Mouse (Mus musculus) layer of hippocampus, adult 8-10 months (tissue): ENCODE measurements around the gene Dhrs1. TPM values are rescaled to one million over a fixed set of nuclear protein-coding genes. Genes with fewer than 3 reads are reported as not detected.

Source experiments
- DNase-seq, 2 experiments: peaks; one replicate each; pipeline ENCODE4 v3.0.0; 2022; ENCODE audit warnings: low spot score in 2 of 2
- total RNA-seq, 4 experiments: library from RNA; stranded (reverse); gene quantifications; 2 replicates each; pipeline ENCODE4 v1.2.4; 2022

Gene Dhrs1
- 100 to 1,000 TPM in 3 of 4 experiments, 10 to 100 TPM in 1; 86.6 to 148 (median 116) TPM for total RNA-seq

DNA sequence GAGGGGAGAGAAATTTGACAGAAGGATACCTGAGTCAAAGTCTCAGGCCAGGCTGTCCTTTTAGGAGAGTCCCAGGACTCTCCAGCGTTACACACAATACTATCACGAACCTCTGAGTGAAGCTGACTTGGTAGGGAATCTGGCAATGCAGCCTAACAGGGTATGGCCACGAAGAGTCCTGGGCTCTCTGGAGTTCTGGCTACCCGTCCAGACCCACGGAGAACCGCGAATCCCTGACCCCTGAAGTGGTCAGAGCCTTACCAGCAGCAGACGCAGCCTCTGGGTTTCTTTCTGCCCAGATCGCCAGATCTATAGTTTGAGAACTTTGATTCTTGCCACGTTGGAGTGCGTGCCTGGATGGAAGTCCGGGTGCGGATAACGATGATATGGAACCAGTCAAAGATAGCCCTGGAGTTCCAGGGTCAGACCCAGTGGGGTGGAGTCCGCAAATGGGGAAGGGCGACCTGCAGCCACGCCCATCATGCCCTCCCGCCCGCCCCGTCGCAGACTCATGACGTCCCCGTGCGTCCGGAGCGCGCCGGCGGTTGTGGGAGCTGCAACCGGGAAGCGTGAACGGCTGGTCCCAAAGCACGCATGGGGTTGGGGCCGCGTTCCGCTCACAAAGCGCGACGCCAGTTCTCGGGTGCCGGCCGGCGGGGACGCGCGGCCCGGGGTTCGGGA, at the start of gene Dhrs1, which contains the start of gene Nop9:
TSS of gene Dhrs1 (minus strand) at position 511 of the 681 bp plus-strand sequence.
TSS of gene Nop9 (plus strand) at position 514 of the 681 bp plus-strand sequence.
- peak; percentile 75 to 79 for DNase-seq

GRCm38 (mm10) chr14:55793946-55794345, 48.5 kb upstream of the Dhrs1 start:
- DNase-seq, result no peak

DNA sequence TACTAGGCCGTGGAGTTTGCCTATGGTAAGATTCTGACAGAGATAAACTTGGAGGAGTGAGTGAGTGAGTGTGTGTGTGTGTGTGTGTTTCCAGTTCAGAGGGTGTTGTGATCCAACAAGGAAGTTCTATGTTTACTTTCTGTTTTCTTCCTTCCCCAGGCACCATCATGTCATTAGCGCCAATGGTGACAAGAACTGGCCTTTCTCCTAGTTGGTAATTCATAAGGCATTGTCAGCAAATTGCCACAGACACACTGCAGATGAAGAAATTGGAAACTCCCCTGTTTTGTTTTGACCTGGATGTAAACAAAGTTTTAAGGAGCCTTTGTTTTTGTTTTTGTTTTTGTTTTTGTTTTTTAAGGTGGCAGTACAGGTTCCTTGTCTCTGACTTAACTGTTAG, 48.0 kb upstream of the Dhrs1 start:
- no peak for DNase-seq

- no peak for DNase-seq
Measured at GRCm38 (mm10) chr14:55788256-55789050, 43.0 kb upstream of the Dhrs1 start, which contains the start of gene Ripk3. TSS of gene Ripk3 (minus strand) at chr14:55788865.

DNA sequence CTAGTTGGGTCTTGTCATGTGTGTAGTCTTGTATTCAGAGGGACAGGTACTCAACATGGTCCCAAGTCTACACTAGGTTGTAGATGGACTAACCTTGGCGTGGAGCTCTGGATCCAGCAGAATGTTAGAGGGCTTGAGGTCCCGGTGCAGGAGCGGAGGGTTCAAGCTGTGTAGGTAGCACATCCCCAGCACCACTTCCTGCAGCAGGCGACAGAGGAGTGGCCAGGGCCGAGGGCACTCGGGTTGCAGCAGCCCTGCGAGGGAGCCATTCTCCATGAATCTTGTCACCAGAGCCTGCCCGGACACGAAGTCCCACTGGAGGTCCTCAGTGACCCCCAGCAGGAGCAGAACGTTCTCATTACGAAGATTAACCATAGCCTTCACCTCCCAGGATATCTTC, 42.2 kb upstream of the Dhrs1 start:
- DNase-seq, result no peak

DNA sequence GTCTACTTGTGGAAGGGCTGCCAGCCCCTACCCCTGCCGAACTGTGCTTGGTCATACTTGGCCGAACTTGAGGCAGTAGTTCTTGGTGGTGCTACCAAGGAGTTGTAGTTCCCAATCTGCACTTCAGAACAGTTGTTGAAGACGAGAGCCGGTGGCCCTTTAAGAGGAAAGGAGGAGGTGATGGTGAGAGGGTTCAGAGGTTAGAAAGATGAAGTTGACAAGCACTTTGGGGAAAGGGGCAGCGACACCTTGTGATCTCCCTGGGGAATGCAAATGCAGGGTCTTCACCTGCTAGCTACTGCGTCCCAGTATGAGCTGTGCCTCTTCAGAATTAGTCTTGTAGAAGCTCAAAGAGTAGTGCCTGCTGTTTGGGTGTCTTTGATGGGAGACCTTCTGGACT, 39.7 kb upstream of the Dhrs1 start:
- no peak for DNase-seq

GRCm38 (mm10) chr14:55783958-55784235, 38.4 kb upstream of the Dhrs1 start, which contains the start of gene Adcy4:
TSS of gene Adcy4 (minus strand) at chr14:55784095.
- no peak for DNase-seq

DNA sequence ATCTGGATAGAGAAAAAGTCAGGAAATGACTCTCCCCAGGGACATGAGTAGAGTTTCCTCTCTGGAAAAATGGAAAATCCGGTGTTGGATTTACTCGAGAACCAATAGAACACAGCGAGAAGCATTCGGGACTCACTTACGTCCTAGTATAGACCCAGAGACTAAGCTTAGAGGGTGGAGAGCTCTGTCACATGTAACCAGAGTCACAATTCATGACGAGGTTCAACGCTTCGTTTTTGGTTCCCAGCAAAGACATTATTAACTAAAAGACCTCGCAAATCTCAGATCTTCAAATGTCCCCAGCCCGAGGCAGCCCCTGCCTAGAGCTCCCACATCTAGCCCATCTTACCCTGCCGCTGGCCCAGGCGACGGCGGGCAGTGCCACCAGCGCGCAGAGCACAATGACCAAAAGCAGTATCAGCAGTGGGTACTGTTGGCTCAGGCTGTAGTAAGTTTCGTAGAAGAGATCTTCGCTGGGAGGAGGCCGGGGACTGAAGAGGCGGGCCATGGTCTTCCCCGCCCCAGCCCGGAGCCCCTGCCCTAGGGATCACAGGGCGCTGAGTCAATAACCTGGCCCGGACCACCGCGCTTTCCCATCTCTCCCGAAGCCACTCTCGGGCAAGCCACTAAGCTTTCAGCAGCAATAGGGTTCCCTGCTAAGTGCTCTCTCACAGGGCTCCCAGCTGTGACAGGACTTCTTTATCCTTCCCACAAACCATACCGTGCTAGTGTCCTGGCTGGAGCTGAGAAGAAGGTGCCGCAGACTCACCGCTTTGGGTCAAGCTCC, 37.9 kb upstream of the Dhrs1 start:
- no peak for DNase-seq

DNA sequence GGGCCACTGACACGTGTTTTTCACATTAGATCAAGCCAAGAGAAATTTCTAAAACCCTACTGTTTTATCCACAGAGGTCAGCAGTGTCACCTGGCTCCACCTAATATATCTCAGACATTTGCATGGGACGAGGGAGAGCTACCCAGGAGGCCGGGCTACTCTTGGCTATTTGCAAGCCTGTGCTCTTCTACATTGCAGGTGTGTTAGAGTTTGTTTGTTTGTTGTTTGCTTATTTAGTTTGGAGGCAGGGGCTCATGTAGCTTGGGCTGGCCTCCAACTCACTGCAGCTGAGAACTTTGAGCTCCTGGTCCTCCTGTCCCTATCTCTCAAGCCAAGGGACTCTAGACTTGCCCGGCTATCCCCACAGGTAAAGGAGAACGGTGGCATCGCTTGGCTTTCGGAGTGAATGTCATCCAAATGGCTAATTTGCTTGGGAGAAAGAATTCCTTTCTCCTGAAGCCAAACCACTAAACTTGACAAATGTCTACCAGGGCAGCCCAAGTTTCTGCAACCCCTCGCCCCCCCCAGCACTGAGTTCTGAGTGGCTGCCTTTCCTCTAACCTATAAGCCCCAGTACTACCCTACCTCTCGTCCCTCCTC, 37.0 kb upstream of the Dhrs1 start:
- no peak for DNase-seq

GRCm38 (mm10) chr14:55781310-55781709, 35.8 kb upstream of the Dhrs1 start:
- peak; percentile 43 to 51 for DNase-seq

DNA sequence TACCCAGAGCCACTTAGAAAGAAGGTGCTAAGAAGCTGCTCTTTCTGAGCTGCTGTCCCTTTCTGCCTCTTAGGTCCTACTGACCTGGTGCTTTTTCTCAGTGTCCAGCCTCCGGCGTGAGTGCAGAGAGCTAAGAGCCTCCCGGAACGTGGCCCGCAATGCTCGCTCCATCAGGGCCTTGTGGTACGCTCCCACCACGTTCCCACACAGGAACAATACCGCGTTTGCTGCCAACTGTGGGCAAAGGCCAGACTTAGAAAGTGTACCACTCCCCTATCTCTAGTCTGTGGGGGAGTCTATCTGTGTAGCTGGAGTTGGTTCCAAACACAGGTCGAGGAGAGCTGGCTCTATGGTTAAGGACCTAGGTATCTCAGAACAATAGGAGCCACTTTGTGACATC, 35.2 kb upstream of the Dhrs1 start:
- DNase-seq, result peak in 1 of 2 experiments; percentile 6

DNA sequence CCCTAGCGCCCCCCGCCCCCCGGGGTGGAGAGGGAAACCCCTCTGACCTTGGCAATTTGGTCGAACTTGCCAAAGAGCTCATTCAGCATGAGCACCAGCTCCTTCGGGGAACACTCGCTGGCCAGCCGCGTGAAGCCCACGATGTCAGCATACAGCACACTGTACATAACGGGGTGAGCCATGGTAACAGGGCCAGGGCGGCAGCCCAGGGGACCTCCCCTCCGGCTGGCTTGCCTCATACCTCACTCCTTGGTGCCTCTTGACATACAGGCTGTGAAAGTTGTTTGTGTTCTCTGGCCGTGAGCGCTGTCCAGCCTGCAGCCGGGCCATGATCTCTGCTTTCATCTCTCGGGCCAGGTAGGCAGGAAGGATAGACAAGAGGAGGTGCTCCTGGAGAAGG, 34.2 kb upstream of the Dhrs1 start:
- DNase-seq, result peak in 1 of 2 experiments; percentile 2

- DNase-seq, result peak in 1 of 2 experiments; percentile 1
Measured at GRCm38 (mm10) chr14:55778686-55779085, 33.2 kb upstream of the Dhrs1 start.

DNA sequence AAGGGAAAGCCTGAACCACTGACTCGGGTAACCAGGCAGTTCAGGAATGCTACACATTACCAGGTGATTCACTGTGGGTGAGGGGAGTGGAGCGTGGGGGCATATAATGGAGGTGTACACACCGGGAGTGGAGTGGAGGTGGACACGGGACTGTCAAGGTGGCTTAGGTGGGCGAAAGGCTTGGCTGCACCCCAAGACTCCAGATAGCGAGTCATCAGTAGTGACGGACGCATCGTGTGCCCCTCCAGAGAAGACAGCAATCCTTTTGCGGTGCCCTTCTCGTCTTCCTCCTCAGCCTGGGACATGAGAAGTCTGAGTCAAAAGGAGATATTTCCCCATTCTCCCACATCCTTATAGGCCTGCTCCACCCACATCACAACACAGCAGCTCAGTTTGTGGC, 32.3 kb upstream of the Dhrs1 start:
- DNase-seq, result no peak

GRCm38 (mm10) chr14:55777176-55777575, 31.7 kb upstream of the Dhrs1 start:
- no peak for DNase-seq

DNA sequence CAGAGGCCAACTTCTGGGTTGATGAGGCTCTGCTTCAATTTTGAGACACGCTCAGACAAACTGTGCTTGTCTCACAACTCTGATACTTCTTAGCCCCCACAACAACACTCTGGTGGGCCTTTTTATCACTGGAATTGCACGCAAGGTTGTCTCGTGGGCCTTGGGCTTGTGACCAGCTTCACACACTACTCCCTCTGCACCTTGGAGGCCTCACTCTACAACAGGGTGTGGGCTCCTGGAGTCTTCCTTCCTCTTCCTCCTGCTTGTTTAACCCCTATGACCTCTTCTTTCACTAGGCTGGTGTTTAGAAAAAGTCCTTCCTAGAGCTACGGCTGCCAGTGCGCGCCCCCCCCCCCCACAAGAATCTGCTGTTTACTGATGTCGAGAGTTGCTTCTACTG, 31.2 kb upstream of the Dhrs1 start:
- no peak for DNase-seq

DNA sequence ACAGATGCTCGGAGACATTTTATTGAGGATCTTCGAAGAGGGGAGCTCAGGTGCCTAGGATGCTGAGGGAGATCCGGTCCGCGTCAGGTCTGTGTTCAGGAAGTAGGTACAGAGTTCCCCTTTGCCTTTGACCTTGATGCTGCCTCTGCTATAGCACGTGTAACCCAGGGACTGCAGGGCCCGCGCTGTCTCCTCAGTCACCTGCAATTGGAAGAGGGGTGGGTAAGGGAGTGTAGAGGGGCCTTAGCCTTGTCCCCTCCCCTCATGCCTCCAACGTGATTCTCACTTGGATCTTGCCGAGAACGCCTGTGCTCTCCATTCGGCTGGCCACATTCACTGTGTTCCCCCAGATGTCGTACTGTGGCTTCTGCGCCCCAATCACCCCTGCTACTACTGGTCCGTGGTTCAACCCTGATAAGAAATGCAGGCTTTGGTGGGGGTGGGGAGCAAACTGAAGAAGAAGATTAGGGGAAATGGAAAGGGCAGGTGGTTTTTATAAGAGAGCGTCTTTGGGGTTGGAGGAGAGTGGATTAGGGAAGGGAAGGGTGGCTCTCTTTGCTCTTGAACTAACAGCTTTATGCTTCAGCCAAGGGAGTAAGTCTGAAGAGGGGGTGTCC, 23.7 kb upstream of the Dhrs1 start:
- DNase-seq, result no peak

DNA sequence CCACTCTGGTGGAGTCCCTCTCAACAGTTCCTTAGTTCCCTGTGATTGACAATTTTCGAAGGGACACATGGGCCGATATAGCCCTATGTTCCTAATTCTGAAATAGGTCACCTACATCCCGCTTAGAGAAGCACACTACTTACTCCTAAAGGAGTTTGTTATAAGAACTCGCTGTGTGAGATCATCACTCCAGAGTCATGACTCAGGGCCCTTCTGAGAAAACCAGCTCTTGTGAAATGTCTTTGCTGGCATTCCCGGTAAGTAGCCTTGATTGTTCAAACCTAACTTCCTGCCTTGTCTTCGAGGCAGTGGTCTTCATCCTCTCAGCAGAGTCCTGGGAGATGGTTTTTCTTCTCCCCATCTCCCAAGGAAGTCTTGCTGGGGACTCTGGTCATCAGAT, 23.1 kb upstream of the Dhrs1 start:
- DNase-seq, result no peak

DNA sequence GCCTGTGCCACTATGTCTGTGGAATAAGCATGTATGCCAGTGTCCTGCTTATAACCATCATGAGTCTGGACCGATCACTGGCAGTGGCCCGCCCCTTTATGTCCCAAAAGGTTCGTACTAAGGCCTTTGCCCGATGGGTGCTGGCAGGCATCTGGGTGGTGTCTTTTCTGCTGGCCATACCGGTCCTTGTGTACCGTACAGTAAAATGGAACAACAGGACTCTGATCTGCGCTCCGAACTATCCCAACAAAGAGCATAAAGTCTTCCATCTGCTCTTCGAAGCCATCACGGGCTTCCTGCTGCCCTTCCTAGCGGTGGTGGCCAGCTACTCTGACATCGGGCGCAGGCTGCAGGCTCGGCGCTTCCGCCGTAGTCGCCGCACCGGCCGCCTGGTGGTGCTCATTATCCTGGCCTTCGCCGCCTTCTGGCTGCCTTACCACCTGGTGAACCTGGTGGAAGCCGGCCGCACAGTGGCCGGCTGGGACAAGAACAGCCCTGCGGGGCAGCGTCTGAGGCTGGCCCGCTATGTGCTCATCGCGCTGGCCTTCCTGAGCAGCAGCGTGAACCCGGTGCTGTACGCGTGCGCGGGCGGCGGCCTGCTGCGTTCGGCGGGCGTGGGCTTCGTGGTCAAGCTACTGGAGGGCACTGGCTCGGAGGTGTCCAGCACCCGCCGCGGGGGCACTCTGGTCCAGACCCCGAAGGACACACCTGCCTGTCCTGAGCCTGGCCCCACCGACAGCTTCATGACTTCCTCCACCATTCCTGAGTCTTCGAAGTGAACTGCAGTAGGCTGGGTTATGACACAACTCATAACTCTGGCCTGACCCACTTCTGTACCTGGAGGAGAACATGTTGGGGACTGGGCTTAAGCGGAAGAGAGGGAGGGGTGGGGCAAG, 22.3 kb upstream of the Dhrs1 start:
- DNase-seq, result no peak

- no peak for DNase-seq
Measured at GRCm38 (mm10) chr14:55765696-55766095, 20.2 kb upstream of the Dhrs1 start, which contains the start of gene Ltb4r1. TSS of gene Ltb4r1 (plus strand) at chr14:55765962.
